Mouse (Mus musculus) thymus, adult 2 months (tissue): Measurements from ENCODE around the gene Ube2i.

Experiments
- CTCF ChIP-seq: fragments of 200-500 bp; IDR thresholded peaks from 2 replicates; pipeline ENCODE4 v1.5.1; 2012; ENCODE audit warnings: mild to moderate bottlenecking, control low read depth, low read length, moderate library complexity, borderline replicate concordance; ENCODE audit not compliant: control insufficient read depth, poor library complexity, insufficient read depth; ENCODE audit errors: extremely low read depth
- POLR2A ChIP-seq: fragments of 200-500 bp; IDR thresholded peaks from 2 replicates; pipeline ENCODE4 v1.6.1; 2012; ENCODE audit warnings: mild to moderate bottlenecking, low read length, control low read depth, moderate library complexity; ENCODE audit not compliant: control insufficient read depth, poor library complexity, insufficient read depth; ENCODE audit errors: extremely low read depth

DNA sequence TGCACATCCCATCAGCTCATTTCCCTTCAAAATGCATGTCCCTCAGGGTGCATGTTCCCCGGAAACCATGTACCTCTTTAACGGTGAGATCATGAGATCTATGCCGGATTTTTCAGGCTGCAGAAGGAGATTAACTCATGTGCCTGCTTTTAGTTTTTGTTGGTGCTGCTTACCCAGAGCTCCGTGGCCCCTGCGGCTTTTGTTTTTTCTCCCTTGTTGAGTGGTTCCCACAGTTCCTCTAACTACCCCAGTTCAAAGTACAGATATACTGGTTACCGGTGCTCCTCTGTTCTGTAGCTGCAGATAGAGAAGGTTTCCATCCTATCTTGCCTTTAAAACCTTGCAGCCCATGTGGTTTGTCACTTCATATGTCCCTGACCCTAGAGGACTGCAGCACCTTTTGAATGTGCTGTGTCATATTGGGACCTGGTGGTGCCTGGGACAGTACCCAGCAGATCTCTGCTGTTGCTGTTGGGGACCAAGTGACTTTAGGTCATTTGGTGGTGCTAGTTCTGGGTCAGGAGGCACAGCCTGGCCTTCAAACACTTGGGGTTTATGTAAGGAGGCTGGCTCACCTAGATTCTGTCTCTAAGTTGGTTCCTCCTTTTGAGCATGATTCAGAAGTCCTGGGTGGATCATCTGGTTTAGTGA is 51.3 kb downstream of the Ube2i start:
- no peak for TF ChIP-seq POLR2A
- no peak for TF ChIP-seq CTCF
